Mouse (Mus musculus) kidney, postnatal 36 days (tissue): ENCODE results near the gene Gaa.
"Not testable (repeated sequence)": the region's sequence is repeated elsewhere in the genome, so short reads cannot be mapped to it uniquely, and the experiment has no call there.

Experiments
- DNase-seq, 2 experiments: peaks; one replicate each; pipeline ENCODE4 v3.0.0; 2021 to 2022; ENCODE audit warnings: mixed read lengths in 2 of 2

The Gaa gene

GRCm38 (mm10) chr11:119267768-119268556 is at the start of gene Gaa:
TSS of gene Gaa (plus strand) at chr11:119267887.
- peak; percentile 95 to 98 for DNase-seq

DNA sequence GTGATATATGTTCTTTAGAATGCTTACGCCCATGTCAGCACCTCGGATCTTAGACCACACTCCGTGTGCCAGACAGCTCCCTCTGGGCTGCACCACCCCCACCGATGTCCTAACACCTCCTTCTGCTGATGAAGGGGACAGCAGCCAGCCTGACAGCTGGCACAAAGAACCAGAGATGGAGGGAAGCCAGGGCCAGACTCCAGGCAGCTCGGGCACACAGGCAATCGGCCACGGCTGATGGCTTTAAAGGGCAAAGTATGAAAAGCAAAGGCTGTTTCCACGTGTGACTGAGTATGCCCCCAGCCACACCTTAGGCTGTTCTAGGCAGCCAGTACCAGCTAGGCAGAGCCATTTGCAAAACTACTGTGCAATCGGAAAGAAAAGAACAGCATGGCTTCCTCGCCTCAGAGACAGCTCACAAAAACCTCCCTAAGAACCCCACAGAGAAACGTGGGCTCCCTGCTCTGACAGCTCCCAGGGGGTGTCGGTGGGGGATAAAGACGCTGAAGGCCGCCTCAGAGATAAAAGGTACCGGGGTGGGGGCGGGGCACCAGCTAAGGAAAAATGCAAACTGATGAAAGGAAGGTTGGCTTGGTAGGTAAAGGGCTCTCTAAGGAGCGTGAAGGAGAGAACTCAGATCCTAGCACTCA is 47.7 kb upstream of the Gaa start:
- DNase-seq: peak; percentile 90 to 94

DNA sequence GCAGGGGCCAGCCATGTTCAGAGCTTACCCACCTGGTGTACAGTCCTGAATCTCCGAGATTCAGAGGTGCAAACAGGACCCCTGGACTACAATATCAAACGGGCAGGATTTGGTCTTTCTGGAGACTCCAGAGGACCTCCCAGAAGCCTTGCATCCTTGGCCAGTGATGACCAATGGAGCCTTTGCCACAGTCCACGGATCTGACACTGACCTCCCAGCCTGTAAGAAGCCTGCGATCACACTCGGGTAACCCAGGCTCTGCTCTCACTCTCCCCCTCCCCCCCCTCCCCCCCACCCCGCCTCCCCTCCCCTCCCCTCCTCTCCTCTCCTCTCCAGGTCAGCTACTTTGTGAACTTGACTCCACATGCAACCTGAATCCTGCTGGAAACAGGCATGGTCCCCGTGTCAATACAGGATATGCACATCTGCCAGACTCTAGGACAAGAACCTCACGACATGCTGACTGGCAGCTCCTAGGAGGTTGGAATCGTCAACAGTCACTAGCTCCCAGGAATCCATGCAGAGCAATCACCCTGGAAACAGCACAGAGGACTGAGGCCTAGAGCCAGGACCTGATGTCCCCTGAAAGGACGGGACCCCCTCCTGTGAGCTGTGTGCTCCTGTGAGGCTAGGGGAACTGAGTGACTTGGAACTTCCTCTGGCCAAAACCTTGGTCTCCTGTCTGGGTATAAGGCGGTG is 45.7 kb upstream of the Gaa start:
- peak in 1 of 2 experiments; percentile 28 for DNase-seq

DNA sequence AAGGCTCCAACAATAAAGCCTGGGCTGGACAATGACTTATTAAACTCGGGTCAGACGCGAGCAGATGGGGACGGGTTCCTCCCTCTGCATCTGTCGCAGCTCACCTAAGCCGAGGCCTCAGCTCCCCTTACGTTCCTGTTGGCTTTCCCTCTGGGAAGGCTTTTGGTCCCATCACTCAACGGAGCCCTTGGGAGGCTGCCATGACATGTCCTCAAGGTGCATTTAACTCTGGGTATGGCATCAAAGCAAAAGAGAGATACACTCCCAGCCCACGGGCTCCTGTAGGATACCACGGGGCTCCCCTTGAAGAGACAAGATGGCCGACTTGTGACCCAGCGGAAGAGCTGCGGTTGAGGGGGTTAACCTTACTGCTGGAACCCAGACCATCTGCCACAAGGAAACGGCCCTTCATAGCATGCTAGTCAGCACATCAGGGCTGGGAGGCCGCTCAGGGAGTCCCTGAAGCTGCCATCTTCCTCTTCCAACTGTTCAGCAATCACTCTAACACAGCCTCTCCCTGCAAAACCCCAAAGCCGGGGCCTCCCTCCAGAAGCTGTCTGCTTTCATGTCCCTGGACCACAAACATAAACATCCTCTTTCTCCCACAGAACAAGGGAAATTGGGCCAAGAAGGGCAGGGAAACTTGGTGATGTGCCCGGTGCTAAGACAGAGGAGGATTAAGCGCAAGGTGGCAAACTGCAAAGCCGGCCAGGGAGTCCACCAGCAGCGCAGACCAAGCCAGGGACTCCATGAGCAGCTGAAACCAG is 44.4 kb upstream of the Gaa start:
- DNase-seq: peak in 1 of 2 experiments; percentile 24

DNA sequence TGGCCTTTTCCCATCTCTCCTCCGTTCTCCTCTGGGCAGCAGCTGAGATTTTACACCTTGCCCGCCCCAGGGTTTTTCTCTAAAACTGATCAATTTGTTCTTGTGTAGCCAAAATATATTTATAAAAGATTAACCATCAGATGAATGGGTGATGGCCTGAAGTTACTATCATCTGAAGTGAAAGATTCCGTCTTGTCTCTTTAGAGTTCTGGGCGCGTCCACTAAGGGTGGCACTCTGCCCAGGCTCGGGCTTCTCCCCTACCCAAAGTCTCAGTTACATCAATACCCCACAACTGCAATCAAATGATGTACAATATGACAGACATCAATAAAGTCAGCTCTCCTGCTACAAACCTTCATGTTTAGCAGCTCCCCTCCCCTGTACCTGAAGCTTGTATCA is 42.8 kb upstream of the Gaa start:
- DNase-seq: no peak

GRCm38 (mm10) chr11:119225634-119226033 is 42.1 kb upstream of the Gaa start:
- no peak for DNase-seq

DNA sequence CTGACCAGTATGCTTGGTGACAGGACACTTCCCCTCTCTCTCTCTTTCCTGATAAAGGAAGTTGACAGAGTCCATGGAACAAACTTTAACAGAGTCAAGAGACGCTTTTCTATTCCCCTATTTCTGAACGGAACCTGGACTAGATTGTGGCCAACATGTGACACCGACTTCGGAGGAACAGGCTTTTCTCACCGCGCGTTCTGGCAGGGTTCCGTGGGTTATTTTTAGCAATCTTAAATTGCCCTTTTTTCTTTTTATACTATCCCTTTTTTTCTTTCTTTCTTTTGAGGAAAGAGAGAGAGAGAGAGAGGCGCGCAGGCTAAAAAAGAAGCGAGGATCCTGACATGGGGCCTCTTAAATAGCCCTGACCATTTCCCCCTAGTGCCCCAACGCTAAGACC is 40.1 kb upstream of the Gaa start:
- DNase-seq: peak in 1 of 2 experiments; percentile 30

- DNase-seq: peak; percentile 69 to 87
Measured at GRCm38 (mm10) chr11:119228091-119228781, 39.5 kb upstream of the Gaa start, which contains the start of the genes Tbc1d16 and Ccdc40. TSS of gene Tbc1d16 (minus strand) at chr11:119228499. TSS of gene Ccdc40 (plus strand) at chr11:119228572.

GRCm38 (mm10) chr11:119228846-119229626 is 38.7 kb upstream of the Gaa start:
- peak; percentile 76 to 86 for DNase-seq

DNA sequence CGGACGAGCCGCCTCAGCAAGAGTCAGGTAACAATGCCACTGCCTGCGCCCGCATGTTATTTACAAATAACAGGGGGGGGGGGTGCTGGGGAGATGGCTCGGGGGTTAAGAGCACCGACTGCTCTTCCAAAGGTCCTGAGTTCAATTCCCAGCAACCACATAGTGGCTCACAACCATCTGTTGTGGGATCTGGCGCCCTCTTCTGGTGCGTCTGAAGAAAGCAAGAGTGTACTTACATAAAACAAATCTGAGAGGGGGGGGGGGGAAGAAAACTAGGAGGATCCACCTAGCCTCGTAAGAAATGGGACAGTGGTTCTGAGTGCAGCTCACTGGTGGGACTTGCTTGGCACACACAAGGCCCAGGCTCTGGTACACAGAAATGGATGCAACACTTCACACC is 32.9 kb upstream of the Gaa start:
- no peak for DNase-seq

- peak; percentile 50 to 82 for DNase-seq
Measured at GRCm38 (mm10) chr11:119235596-119235995, 32.1 kb upstream of the Gaa start.

- no peak for DNase-seq
Measured at GRCm38 (mm10) chr11:119236354-119236753, 31.3 kb upstream of the Gaa start.

DNA sequence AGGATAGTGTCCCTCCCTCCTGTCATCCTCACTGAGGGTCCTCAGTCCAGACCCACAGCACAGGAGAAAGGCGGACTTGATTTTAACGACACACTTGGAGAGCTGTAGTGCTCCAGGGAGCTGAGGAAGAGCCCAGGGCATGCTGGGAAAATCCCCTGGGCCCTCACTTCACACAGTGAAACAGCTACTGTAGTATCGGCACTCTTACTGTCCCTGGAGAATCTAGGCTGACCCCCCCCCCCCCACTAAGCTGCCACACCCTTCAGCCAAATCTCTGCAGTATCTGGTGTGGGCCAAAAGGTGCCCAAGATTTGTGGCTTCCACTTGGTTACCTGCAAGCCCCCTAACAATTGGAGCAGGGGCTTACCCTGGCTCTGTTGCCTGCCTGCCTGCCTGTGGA is 30.7 kb upstream of the Gaa start:
- DNase-seq: no peak

DNA sequence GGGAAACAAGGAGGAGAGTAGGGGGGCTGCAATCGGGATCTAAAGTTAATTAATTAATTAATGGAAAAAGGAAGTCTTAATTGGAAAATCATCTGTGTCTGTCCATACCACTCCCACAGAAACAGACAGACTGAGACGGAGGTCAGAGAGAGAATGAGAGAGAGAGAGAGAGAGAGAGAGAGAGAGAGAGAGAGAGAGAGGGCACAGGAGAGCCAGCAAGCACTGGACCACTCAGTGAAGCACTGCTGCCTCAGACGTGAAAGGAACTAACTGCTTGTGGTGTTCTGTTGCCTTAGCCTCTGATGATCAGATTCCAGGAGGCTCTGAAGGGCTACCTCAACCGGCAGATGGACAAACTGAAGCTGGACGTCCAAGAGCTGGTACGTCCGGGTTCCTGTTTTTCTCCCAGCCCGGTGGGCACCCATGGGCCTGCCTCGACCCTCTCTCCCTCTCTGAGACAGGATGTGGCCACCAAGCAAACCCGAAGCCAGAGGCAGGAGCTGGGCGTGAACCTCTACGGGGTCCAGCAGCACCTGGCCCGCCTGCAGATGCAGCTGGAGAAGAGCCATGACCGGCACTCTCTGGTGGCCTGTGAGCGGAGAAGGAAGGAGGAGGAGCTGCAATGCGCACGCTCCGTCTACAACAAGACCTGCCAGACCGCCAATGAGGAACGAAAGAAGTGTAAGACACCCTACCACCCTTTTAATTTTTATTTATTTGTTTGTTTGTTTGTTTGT is 30.0 kb upstream of the Gaa start:
- peak in 1 of 2 experiments; percentile 57 for DNase-seq

DNA sequence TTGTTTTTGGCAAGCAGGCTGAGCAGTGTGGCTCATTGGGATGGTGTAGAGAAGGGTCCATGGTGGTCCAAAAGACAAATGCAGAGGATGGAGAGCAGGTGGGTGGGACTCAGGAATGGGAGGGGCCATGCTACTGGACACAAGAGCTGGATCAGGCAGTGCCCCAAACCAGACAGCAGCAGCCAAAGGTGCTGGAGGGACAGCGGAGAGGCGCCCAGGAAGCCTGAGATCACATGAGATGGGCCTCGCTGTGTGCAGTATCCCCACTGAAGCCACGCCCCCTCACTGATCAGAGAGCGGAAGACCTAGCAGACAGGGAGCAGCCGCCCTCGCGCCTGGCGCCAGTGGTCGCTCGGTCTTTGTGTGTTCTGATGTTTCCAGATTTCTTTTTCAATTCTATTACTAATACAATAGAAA is 29.4 kb upstream of the Gaa start:
- peak; percentile 70 to 83 for DNase-seq

DNA sequence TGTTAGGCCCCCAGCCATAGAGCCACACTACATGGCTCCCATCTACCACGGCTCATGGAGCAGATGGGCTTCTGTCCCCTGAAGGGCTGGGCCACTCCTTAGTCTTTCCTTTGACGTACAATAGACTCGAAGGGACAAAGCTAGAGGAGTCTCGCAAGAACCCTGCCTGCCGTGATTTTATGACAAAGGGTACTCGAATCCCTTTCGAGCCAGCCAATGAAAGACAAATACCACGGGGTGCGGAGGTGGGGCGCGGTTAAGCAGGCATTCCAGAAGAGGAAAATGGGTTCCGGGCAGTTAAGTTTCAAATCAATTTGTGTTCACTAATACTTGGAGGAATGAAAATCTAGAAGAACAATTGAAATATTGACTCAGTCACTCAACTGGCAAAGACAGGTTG is 28.2 kb upstream of the Gaa start:
- DNase-seq: no peak

DNA sequence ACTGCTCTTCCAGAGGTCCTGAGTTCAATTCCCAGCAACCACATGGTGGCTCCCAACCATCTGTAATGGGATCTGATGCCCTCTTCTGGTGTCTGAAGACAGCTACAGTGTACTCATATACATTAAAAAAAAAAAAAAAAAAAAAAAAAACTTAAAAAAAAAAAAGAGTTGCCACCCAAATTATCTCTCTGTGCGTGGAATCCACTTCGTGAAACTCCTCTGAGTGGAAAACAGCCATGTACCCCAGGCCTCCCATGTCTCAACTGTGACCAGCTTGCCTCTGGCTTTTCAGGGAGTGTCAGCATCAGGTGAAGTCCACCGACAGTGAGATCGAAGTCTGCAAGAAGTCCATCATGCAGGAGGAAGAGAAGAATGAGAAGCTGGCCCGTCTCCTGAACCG is 22.1 kb upstream of the Gaa start:
- DNase-seq: not testable (repeated sequence)

DNA sequence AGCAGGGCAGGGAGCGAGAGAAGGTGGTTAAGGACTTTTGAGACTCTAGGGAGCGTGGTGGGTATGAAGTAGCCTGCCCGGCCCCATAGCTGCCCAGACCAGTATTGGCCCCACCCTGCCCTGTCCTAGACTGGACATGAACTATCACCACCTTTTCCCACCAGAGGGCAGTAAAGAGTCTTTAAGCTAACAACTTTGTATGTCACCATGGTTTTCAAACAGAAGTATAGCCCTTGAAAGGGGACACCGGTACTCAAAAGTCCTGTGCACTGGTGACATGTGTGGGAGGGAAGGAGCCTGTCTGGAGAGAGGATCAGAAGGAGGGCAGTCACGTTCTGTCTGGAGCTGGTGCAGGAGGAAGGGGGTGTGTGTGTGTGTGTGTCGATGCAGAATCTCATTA is 18.7 kb upstream of the Gaa start:
- peak; percentile 77 to 83 for DNase-seq

DNA sequence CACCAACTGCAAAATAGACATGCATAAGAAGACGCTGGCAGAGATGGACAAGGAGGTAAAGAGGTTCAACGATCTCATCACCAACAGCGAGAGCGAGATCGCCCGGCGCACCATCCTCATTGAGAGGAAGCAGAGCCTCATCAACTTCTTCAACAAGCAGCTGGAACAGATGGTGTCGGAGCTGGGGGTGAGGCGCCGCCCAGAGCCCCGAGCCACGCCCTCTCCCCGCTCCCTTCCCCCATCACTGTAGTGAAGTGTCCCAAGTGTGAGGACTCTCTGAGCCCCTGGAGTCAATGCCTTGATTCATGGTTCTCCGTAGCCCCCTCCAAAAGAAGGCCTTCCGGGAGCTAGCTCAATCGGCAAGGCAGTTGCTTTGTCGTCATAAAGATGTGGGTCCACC is 16.7 kb upstream of the Gaa start:
- DNase-seq: no peak

DNA sequence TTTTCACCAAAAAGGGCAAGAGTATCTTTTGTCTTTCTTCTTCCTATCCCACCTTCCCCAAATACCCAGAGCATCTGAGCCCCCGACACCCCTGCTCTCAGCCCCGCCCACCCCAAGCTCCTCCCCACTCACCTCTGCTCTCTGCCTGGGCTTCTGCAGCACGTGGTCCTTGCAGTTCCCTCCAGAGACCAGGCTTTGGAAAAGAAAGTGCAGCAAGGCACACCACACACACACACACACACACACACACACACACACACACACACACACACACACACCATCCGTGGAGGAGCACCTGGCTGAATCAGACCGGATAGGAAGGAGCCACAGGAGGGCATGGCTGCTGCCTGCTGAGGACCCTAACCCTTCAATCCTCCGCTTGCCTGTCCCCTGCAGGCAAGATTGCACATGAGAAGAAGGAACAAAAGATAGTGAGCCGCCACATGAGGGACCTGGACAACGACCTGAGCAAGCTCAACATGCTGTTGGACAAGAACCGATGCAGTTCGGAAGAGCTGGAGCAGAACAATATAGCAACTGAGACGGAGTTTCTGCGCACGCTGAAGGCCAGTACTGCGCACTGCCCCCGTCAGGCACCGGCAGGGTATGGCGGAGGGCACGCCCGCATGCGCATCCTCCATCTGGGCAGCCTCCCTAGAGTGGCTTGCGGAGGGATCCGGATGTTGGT is 14.7 kb upstream of the Gaa start:
- peak in 1 of 2 experiments; percentile 50 for DNase-seq
